Comparison of ENCODE assay signal across 8 mouse cellular contexts in genomic region chr1:151564377-151564776, GRCm38 (mm10). TPM values are rescaled to one million over a fixed set of nuclear protein-coding genes. Genes with fewer than 3 reads are reported as not detected.
DNase-seq lines count a peak whose midpoint lies in the region; ATAC-seq and TF ChIP-seq lines count a peak whose summit lies in the region.

No protein-coding gene starts in this region.

- TF ChIP-seq CTCF in intestine, postnatal 0 days (IDR thresholded peaks at IDR 0.05; ENCODE audit: low read depth) = peak; percentile 94

- H3K9ac ChIP-seq in intestine, postnatal 0 days (ENCODE audit: low read depth, low read length) = no peak overlapping the region
- H3K9ac ChIP-seq in midbrain, embryonic 12.5 days (replicated peaks) = no peak overlapping the region

- intact Hi-C loops in left cerebral cortex, postnatal 25 days (cut with DNase I) = loop anchor here (1.0 kb wide), 1 partner anchor 142 kb away; no protein-coding TSS in a partner anchor

- H3K4me3 ChIP-seq in intestine, postnatal 0 days (ENCODE audit: low read depth, low read length) = no peak overlapping the region
- no peak overlapping the region for H3K4me3 ChIP-seq in midbrain, embryonic 12.5 days

- H3K4me2 ChIP-seq in intestine, postnatal 0 days (replicated peaks; ENCODE audit: low read depth) = no peak overlapping the region
- H3K4me2 ChIP-seq in midbrain, embryonic 12.5 days (replicated peaks) = no peak overlapping the region

- H3K36me3 ChIP-seq in intestine, postnatal 0 days (ENCODE audit: control insufficient read depth, insufficient read depth) = no peaks in the 10 kb centered on the region
- H3K36me3 ChIP-seq in midbrain, embryonic 12.5 days = no peaks in the 10 kb centered on the region

- ATAC-seq in common myeloid progenitor, adult 5-6 weeks (replicated peaks; ENCODE audit: low read depth, poor library complexity, severe bottlenecking) = peak; percentile 98
- ATAC-seq in intestine, postnatal 0 days = peak; percentile 63; the same call in 1 of the 2 replicates
- ATAC-seq in midbrain, embryonic 12.5 days (ENCODE audit: low FRiP score, low read depth) = peak; percentile 80; the same call in 1 of the 2 replicates

- H3K4me1 ChIP-seq in intestine, postnatal 0 days (replicated peaks; ENCODE audit: control insufficient read depth, insufficient read depth, low read length) = no peaks in the 10 kb centered on the region
- H3K4me1 ChIP-seq in midbrain, embryonic 12.5 days = no peaks in the 10 kb centered on the region

- no peaks in the 10 kb centered on the region for H3K27me3 ChIP-seq in intestine, postnatal 0 days (replicated peaks; ENCODE audit: control insufficient read depth, insufficient read depth, low read length)
- no peaks in the 10 kb centered on the region for H3K27me3 ChIP-seq in midbrain, embryonic 12.5 days

- 13% methylated on average over 12 of the region's 12 CpGs for WGBS in intestine, postnatal 0 days
- WGBS in midbrain, embryonic 12.5 days = 17% methylated on average over 12 of the region's 12 CpGs

- no peak overlapping the region for H3K27ac ChIP-seq in intestine, postnatal 0 days (ENCODE audit: low read depth, low read length)
- H3K27ac ChIP-seq in midbrain, embryonic 12.5 days (replicated peaks) = no peak overlapping the region

- peak; percentile 84 for DNase-seq in adipocyte (ENCODE audit: low spot score)
- peak; percentile 54 to 62 for DNase-seq in gastrocnemius, adult 8-10 months (ENCODE audit: low spot score in 2 of 2)
- peak; percentile 75 to 76 for DNase-seq in left cerebral cortex, postnatal 25 days (ENCODE audit: low spot score in 2 of 2)
- DNase-seq in right cerebral cortex, postnatal 36 days (ENCODE audit: low spot score in 2 of 2) = peak; percentile 39 to 49
- peak; percentile 75 to 86 for DNase-seq in urinary bladder, postnatal 36 days (ENCODE audit: low spot score in 2 of 2)

- no peaks in the 10 kb centered on the region for H3K9me3 ChIP-seq in intestine, postnatal 0 days (ENCODE audit: control insufficient read depth)
- no peaks in the 10 kb centered on the region for H3K9me3 ChIP-seq in midbrain, embryonic 12.5 days

RNA-seq across cellular contexts. Expression of gene Fam129a, which starts 6.6 kb away (rescaled TPM):
- total RNA-seq in common myeloid progenitor, adult 5-6 weeks (2017) = 7.9 and 13.9 TPM in 2 replicates
- total RNA-seq in gastrocnemius, adult 8-10 months (2022) = 10 to 100 TPM in 1 of 4 experiments, 1 to 10 TPM in 3; 5.7 to 11.8 (median 7.9) TPM
- polyA plus RNA-seq in intestine, postnatal 0 days (2015; fragmentation: Nextera tagmentation; extraction: Ambion mirVana) = 6.0 and 7.4 TPM in 2 replicates
- total RNA-seq in left cerebral cortex, postnatal 25 days (2021) = 1 to 10 TPM; 1.9 to 2.1 TPM
- polyA plus RNA-seq in midbrain, embryonic 12.5 days (2016; fragmentation: Nextera tagmentation; extraction: Ambion mirVana) = 0.63 and 1.2 TPM in 2 replicates
